Mouse (Mus musculus): ENCODE data around the gene Cwc27. TPM values are rescaled to one million over a fixed set of nuclear protein-coding genes. Genes with fewer than 3 reads are reported as not detected.

The Cwc27 gene
- total RNA-seq, 2 experiments from 2014 or later: 18.1 to 18.4 TPM

DNA sequence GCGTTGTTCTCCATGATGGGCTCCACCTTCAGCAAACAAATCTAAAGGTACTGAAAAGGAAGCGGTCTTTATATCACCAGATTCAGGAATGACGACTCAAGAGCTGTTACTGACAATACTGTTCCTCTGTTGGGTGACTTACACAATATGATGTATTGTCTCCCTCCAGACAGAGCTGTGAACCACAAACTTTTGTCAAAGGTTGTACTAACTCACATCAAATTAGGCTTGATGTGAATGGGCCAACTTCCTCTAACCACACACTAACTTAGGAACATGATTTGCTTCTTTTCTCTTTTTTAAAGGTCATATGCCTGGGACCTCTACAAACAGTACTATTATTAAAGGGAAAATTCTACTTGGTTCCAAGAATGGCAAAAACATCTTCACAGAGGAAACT, 53.7 kb downstream of the Cwc27 start:
- DNase-seq: no peak

DNA sequence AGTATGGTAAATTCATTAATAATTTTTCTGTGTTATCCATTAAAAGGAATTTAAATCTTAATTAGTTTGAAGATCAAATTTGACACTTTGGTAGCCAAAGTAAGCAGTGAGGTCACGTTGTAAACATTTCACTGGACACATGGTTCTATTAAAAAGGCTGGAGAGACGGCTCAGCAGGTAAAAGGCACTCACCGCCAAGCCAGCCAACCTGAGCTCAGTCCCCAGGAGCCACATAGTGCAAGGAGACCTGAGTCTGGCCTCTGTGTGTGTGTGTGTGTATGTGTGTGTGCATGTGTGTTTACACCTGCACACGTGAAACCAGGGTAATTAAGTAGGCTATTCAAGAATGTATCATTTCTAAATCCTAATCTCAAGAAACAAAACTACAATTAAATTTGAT, 54.5 kb downstream of the Cwc27 start:
- DNase-seq: no peak

DNA sequence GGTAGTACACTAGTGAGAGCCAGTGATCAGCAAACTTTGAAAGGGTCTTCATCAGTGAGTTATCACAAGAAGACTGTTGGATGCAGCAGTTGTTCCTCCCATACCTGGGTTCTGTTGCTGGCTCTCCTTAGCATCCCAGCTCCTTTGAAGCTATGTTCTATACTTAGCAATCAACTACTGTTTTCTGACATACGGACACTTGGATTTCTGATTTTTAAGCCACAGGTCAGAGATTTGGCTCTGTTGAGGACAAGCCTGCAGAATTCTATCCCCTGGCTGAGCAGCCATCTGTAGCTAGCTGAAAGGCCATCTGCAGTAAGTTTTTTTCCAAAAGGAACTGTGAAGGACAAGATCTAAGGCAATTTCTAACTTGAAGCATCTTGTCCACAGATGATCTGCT, 57.6 kb downstream of the Cwc27 start:
- DNase-seq: no peak

DNA sequence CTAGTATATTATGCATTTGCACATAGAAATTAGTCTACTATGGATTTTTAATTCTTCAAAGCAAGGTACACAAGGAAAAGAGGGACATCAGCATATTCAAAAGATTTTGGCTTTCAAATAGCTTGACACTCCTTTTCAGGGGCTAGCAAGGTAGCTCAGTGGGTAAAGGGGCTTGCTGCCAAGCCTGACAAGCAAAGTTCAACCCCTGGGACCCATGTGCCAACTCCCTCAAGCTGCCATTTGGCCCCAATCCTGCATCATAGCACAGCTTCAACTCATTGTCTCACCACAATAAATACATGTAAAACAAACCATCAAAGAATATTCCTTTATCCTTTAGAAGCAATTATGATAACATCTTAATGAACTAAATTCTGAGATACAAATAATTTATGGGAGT, 69.9 kb downstream of the Cwc27 start:
- DNase-seq: no peak

DNA sequence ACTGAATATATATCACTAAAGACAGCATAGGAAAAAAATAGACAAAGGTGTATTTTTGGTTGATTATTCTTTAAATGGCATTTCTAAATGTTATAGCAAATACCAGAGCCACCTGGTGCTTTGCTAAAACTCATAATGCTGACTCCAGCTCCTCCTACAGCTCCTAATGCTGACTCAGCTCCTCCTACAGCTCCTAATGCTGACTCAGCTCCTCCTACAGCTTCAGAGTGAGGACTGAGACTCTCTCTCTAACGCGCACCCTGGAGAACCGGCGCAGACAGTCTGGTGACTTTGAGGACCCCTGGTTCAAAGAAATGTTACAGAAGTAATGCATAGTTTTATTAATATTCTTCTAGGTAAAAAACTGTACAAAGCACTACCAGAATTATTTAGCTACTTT, 74.1 kb downstream of the Cwc27 start:
- no peak for DNase-seq

DNA sequence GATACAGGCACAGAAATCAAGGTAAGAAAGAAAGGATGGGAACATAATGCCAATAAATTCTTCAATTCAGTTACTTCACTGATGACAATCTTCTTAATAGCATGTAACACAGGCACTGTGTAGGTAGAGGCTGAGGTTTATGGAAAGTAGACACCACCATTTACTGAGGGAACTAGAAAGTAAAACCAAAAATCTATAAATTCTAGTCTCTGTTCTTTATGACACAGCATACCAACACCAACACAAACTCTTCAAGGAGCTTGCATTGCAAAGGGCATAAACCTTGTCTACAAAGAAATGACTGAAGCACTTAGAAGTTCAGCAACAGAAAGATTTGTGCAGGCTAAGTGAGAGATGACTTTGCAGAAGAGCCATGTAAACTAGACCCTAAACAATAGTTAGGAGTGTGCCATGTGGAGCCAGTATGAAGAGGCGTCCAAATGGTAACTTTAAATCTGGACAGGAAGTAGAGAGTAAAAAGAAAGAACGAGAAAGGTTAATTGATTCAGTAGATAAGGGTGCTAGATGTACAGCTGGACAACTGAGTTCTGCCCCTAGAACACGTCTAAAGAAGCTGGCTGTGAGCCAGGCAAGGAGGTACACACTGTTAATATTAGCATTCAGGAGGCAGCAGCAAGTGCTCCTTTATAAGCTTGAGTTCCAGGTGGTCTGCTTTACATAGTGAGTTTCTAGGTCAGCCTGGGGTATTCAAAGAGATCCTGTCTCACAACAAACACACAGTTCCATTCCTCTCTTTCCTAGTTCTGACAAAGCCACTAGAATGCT, 87.5 kb downstream of the Cwc27 start:
- DNase-seq: no peak

DNA sequence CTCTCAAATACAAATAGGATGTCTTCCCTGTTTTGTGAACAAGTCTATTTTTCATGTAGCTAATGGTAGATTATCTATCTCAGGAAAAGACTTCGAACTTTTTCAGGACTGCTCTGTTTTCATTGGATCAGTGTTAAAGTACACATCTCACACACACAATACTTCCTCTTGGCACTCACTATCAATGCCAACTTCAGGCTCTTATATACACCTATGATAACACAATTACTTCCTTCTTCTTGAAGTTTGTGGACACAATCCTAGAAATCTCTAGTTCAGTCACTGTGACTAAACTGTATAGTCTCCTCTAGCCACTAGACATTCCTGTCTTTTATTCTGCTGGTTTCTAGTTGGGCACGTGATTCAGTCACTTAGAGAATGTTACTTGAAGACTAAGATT, 89.3 kb downstream of the Cwc27 start:
- DNase-seq: no peak

DNA sequence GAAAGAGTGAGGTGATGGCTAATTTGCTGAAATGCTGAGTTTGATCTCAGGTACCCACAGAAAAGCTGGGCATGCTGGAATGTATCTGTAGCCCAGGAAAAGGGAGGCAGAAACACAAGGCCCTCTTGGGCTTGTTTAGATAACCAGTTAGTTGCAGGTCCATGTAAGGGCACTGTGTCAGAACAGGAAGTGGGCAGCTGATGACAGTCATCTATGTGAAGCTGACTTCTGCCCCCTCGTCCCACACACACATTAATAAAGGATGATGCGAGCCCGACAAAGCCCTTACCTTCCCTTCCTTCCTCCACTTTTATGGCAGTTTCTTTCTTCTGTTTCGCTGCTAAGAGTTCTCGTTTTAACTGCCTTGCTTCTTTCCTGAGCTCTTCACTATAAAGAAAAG, 96.8 kb downstream of the Cwc27 start:
- DNase-seq: no peak

DNA sequence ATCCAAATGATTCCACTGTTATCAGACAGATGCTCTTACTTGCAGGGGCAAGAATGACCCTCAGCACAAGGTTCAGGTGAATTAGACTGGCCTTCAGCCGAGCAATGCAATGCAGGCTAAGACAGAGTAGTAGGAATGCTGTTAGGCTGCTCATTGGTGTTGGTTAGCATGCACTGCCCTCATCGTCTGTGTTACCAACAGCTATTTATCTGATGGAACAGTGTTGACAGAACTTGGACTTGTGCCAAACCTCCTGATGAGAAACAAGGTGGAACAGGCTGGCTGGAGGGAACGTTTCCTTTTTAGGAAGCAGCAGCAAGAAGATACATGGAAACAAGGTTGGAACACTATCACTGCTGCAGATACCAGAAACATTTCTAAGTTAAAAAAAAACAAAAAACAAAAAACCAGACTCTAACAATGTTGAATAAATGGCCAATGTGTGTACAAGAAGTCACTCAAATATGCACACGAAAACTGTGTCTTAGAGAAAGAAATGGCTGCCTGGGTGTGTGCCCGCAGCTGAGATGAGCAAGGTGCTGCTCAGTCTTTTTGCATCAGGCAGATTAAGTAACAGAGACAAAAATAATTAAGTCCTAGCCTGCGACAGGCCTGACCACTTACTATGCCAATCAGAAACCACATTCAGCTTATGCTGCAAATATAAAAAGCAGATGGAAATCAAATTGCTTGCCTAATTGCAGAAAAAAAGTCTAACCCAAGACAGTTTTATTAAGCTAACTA, 122.2 kb downstream of the Cwc27 start:
- DNase-seq: peak; percentile 6 to 23

DNA sequence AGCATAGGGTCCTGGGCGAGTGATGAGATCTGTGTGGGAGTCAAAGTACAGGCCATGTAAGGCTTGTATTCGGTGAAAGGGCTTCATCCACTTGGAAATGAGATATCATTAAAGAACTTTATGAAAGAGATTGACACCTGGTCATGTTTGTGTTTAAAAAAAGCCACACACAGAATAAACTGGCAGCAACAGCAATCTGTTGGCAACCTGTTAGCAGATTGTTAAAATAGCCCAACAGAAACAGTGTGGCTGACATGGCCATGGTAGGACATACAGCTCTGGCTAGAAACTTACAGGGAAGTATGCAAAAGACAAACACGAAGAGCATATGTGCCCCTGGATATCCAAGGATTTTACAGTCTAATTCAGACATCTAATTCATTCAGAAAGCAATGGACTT, 124.2 kb downstream of the Cwc27 start:
- no peak for DNase-seq

DNA sequence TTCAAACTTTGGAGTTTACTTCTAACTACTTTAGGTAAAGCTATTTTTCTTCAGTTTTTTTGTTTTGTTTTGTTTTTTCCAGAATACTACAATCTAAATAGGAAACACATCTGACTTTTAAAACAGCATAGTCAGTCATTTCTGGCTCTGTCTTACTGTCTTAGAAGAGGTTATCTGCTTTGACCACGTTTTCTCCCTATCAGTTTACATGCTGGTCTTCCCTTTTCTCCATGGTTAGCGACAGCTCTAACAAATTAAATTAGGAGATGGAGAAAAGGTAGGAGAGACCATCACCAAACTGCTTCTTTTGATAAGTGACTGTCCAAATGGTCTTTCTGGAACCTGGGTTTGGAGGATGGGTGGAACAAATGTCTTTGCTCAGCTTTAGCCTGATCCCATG, 131.4 kb downstream of the Cwc27 start:
- DNase-seq: no peak

DNA sequence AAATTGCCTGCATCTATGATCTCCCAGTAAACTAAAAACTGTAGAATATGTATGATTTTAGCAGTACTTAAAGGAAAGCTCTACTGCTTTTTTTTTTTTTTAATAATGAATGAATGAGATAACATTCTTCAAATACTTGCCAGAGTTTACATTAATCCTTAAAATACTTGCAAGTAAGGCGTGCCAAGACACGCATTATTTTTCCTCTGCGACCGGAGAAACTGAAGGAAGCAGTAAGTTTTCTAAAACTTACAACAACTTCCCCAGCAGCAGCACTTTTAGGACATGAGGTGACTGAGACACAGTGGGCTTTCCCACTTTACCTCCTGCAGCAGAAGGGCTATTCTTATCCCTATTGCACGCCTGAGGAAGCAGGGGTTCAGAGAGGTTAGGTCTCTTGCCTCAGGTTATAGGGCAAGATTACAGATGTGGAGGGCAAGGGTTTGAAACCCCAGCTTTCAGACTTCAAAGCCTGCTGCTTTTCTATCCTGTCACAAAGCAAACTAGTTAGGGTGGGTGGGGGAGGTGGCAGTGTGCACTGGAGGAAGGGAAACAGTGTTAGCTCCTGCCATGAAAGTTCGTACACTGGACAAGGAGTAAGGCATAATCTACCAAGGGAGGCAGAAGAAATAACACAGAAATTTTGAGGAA, 132.5 kb downstream of the Cwc27 start:
- no peak for DNase-seq

DNA sequence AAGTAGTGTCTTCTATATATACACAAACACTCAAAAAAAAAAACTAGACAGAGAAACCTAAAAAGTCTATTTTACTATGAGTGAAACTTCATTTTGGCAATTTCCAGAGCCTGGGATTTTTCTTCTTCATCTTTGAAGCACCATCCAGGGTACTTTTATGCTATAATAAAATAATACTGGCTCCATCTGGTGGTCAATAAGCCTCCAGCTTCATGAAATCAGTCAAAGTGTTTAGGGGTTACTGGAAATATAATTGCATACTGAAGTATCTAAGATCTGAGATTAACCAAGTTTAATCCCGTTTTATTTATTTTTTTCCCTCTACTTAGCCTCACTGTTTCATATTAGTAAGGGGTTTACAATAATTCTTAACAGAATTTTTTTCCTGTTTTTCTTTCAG, 135.7 kb downstream of the Cwc27 start:
- DNase-seq: no peak

DNA sequence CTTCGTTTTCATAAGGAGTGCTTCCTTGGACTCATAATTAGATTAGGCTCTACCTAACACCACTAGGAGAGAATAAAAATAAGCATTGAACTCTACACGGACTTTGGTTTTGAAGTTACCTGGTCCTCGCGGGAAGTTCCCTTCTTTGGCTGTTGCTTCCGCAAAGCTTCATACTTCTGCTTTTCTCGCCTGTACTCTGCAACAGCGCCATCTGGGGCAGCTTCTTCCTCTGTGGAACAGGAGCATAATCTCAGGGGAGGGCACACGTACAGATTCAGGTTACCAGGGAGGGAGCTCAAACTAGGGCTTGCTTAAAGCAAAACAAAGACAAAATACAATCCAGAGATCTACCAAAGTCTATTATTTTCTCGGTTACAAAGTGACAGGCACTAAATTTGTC, 155.8 kb downstream of the Cwc27 start:
- DNase-seq: no peak

DNA sequence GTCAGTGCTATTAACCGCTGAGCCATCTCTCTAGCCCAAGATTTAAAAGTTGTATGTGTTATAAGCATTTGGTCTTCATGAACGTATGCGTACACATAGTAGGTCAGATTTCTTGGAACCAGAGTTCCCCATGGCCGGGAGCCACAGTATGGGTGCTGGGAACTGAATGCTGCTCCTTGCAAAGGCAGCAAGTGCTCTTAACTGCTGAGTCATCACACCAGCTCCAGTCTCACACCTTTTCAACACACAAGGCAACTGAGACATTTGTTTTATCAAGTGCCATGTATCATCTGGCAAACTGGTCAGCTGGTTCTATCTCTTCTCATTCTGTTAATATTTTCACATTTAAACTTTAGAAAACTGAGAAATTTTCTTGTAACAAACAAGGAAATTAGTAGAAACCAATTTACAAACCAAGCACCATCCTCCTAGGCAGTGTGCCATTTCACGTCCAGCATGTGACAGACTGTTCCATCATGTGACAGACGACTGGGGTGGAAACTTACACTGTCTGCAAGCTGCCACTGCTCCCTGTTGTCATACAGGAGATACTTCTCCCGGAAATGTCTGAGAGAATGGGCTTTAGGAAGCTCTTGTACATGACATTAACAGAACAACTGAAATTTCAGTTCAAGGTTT, 156.8 kb downstream of the Cwc27 start:
- DNase-seq: no peak

DNA sequence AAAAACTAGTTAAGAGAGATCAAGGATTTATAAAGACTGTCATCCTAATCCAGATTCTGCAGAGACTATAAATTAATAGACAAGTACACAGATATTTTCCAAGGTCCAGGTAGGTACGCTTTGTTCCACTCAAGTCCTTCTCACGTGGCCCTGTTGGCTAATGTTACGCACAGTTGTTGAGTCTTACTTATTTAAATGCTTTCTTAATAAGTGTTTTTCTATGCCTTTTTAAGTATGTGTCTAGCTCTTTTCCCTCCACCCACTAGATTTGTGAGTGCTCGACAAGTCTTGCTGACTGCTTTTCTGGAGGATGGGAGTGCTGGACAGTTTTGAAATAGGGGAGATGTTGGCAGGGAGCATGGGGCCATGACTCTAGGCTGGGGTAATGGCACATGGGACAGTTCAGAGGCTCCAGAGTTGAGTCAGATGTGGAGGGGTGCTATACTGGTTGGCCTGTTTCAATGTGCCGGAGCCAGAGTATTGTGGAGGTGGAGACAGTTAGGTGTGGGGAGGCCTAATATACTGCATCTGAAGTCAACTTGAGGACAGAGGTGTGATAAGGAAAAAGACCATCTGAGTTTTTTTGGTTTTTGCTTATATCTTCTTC, 160.2 kb downstream of the Cwc27 start:
- no peak for DNase-seq

DNA sequence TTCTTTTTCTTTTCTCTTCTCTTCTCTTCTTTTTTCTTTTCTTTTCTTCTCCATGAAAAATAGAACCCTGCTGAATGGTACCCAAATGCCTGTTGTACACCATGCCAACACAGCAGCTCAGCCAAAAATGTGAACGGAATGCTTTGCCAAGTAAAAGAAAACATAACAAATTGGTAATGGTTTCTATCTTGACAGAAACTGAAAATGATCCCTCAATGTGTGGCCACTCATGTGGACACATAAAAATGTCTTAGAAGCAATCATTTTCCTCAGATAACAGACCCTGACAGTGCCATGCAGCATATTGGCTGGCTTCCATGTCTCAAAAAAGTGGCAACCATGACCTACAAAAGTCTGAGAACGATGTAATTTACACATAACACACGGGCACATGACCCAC, 161.8 kb downstream of the Cwc27 start:
- no peak for DNase-seq

DNA sequence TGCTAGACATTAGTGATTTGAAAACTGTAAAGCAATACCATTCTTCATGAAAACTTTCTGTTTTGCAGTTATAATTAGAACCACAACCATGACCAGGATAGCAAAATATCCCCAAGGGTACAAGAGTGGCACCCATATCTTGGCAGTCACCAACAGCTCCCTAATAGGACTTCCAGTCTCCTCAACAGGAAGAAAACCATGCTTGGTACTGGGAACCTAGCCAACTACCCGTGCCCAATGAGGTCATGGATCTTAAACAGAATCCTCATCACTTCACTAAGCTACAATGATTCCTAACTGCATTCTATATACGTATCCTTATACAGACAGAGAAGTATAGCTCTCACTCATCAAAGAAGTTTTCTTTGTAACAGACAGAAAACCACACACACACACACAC, 165.2 kb downstream of the Cwc27 start:
- DNase-seq: no peak

DNA sequence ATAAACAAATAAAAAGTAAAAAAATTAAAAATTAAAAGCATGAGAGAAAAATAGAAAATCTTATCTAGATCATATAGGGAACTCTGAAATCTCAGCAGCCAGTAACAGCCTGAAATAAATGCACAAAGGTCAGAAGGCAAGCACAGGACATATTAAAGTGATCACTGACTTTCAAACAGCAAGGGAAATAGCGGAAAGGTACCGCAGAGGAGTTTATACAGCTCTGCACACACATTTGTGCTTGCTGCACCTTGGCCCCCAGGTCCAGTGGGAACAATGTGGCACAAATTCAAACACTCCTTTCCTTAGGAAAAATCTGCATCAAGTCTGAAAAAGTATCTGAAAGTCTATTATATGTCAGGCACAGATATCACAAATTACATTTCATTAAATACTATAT, 166.3 kb downstream of the Cwc27 start:
- DNase-seq: no peak

DNA sequence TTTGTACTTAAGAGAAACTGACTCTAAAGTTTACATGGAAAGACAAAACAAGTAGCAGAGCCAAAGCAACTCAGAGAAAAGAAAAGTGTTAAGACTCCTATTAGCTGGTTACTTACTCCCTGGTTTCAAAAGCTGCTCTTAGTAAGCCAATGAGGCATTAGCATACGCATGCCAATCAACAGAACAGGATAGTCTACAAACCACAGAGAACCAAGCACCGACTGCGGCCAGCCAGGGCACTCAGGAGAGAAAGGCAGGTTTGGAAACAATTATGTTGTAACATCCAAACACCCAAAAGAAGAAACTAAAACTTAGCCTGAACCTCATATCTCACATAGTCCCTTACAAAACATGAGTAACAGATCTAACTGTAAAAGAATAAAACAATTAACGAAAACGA, 166.8 kb downstream of the Cwc27 start:
- no peak for DNase-seq

DNA sequence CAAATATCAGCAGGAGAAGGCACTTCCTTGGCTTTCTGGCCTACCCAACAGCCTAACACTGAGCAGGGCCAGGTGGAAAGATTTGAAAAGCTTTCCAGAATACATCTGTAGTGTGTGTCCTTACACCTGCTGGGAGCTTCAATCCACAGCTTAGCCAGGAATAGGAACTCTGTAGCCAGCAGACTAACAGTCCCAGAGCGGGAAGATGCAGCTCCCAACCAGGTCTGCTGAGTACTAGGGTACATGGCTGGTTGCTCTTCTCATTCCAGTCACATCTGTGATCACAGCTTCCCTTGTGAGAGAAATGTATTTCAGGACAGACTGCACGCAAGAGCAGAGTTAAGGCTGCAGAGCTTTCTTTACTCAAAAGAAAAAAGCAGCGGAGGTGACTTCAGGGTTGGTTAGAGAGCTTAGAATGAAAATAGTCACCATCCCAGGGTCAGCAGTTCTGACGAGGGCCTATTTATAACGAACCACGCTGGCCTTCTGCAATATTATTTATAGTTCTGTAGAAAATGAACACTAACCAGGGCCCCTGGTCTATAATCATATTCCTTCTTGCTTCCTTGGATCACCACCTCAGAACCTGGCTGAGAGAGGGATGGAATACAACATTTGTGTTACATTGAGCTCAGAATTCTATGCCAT, 171.0 kb downstream of the Cwc27 start:
- DNase-seq: no peak

DNA sequence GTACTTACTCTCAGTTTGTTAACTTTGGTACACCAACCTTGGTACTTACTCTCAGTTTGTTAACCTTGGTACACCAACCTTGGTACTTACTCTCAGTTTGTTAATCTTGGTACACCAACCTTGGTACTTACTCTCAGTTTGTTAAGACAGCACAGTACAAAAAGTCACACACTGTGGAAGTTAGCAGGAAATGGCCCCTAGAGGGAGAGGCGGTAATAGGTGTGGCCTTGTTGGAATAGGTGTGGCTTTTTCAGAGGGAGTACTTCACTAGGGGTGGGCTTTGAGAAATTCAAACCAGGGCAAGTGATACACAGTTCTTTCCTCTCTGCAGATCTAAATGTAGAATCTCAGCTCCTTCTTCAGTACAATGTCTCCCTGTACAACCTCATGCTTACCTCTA, 172.8 kb downstream of the Cwc27 start:
- DNase-seq: no peak
